Mouse (Mus musculus): Measurements from ENCODE around the gene Snx6.

DNA sequence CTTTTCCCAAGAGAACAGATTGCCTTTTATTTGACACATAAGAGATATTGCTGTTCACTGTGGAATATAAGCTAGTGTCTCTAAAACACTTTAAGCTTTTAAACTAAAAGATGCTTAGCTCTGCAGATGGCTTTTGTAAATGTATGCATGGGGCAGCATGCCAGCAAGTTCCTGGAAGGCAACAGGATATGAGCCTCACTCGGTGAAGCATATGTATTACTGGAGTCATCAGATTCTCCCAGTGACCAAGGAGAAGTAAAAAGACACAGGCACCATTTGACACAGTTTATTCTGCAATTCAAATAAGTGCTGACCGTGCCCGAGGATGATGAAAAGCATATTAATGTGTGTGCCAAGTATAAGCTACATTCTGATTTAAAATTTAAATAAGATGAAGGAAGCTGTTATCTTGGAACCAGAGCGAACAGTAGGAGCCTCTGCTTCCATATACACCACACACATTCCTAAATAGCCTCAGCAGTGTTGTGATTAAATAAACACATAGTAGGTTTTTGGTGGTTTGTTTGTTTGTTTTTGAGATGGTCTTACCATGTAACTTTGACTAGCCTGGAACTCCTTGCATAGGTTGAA, 27.4 kb upstream of the Snx6 start:
- no peak for TF ChIP-seq CTCF (IDR thresholded peaks at IDR 0.05; ENCODE audit: low read depth, low read length)
- no peak for TF ChIP-seq POLR2A (IDR thresholded peaks at IDR 0.05; ENCODE audit: borderline replicate concordance, low read depth, low read length)

Data from bone marrow macrophage, adult 2 months (primary cell).